Mouse (Mus musculus) megakaryocyte, embryonic 14.5 days (primary cell): ENCODE results near the gene Focad.

Experiments used
- FLI1 ChIP-seq: IDR thresholded peaks from 2 replicates; pipeline ENCODE4 v1.6.1; 2012; ENCODE audit warnings: low read length, inconsistent platforms, mixed read lengths
- GATA1 ChIP-seq: IDR thresholded peaks from 3 replicates; pipeline ENCODE4 v1.6.1; 2012; ENCODE audit warnings: mixed read lengths, low read length, inconsistent platforms, borderline replicate concordance

DNA sequence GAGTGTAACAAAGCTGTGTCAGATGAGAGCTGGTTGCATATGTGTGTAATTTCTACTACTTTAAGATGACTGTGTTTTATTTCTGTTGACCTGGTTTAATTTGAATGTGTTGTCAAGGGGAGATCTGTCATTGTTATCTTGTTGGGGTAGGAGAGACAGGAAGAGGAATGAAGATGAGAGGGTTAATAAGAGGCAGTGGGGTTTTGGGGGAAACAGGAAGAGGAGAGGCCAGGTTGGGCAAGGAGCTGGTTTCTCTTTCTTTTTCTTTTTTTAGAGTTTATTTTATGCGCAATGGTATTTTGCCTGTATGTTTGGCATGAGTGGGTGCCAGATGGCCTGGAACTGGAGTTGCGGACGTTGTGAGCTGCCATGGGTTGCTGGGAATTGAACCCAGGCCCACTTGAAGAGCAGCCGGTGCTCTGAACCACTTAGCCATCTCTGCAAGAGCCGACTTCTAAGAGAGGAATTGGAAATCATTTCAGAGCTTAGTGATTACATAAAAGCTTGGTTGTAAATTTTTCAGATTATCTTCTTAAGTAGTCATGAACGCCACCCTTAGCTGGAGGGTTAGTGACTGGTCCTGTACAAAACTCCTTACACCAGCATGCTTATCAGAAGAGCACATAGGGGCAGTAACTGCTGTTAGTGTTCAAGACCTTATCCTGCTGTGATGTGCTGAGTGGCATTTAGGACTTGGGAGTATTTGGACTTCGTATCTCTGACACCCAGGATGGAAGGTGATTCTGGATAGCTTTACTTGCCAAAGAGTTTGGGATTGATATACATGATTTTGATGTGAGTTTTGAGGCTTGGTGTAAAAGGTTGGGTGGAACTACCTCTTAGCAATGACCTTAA lies 72.8 kb downstream of the Focad start:
- TF ChIP-seq GATA1 = no peak
- TF ChIP-seq FLI1 = no peak
